Mouse (Mus musculus) kidney, postnatal 0 days (tissue): ENCODE data around the gene Tnk2. TPM values are rescaled to one million over a fixed set of nuclear protein-coding genes. Genes with fewer than 3 reads are reported as not detected.
A peak's percentile ranks its signal among the peaks of the same experiment; 100 is the strongest.

ENCODE experiments used
- ATAC-seq: fragments of 200-750 bp; cut with Nextera tagmentation; replicated peaks from 2 replicates; pipeline ENCODE4 v1.8.0; 2017; ENCODE audit warnings: low read depth, moderate number of reproducible peaks, moderate TSS enrichment, moderate library complexity; ENCODE audit not compliant: low FRiP score
- DNase-seq: peaks from one replicate; pipeline ENCODE4 v3.0.0-alpha.2; 2016; ENCODE audit warnings: low spot score
- H3K27ac ChIP-seq: fragments of 300-500 bp; sonication (generic); 2 replicates; pipeline ENCODE4 v1.5.1; 2014; ENCODE audit warnings: mild to moderate bottlenecking
- H3K27me3 ChIP-seq: fragments of 300-500 bp; sonication (generic); 2 replicates; pipeline ENCODE4 v1.6.1; 2014; ENCODE audit warnings: low read length, mixed read lengths; ENCODE audit not compliant: insufficient read depth
- H3K36me3 ChIP-seq: fragments of 300-500 bp; sonication (generic); 2 replicates; pipeline ENCODE4 v1.6.1; 2014; ENCODE audit warnings: low read length, mixed read lengths; ENCODE audit not compliant: insufficient read depth
- H3K4me1 ChIP-seq: fragments of 300-500 bp; sonication (generic); replicated peaks from 2 replicates; pipeline ENCODE4 v1.6.1; 2014; ENCODE audit warnings: antibody characterized with exemption, low read length, mixed read lengths; ENCODE audit not compliant: insufficient read depth
- H3K4me2 ChIP-seq: fragments of 300-500 bp; sonication (generic); 2 replicates; pipeline ENCODE4 v1.6.1; 2014; ENCODE audit warnings: mild to moderate bottlenecking, low read length, moderate library complexity, mixed read lengths
- H3K4me3 ChIP-seq: fragments of 300-500 bp; sonication (generic); replicated peaks from 2 replicates; pipeline ENCODE4 v1.5.1; 2014; ENCODE audit warnings: low read depth, low read length
- H3K9ac ChIP-seq: fragments of 300-500 bp; sonication (generic); 2 replicates; pipeline ENCODE4 v1.6.1; 2014; ENCODE audit warnings: low read depth, low read length
- H3K9me3 ChIP-seq: fragments of 300-500 bp; sonication (generic); replicated peaks from 2 replicates; pipeline ENCODE4 v1.6.1; 2016; ENCODE audit warnings: low read length, inconsistent platforms, mixed read lengths
- CTCF ChIP-seq: IDR thresholded peaks from 2 replicates; pipeline ENCODE4 v1.5.1; 2016; ENCODE audit warnings: antibody characterized with exemption, low read depth, mild to moderate bottlenecking, moderate library complexity
- WGBS: fragments of 180-500 bp; shearing (Covaris S2); extraction: QIAGEN DNeasy Blood & Tissue Kit; methylation state at CpG from one replicate; pipeline ENCODE4 v1.1.7; 2014; 5-methylcytosine and 5-hydroxymethylcytosine counted together
- polyA plus RNA-seq: library from polyadenylated mRNA; unstranded; fragments of >200 nt; fragmentation: Nextera tagmentation; extraction: Ambion mirVana; gene quantifications from 2 replicates; pipeline ENCODE4 v1.2.1, GENCODE M21; 2015

Tnk2 gene
- polyA plus RNA-seq, 1 experiment from 2014 or later = 8.4 TPM

DNA sequence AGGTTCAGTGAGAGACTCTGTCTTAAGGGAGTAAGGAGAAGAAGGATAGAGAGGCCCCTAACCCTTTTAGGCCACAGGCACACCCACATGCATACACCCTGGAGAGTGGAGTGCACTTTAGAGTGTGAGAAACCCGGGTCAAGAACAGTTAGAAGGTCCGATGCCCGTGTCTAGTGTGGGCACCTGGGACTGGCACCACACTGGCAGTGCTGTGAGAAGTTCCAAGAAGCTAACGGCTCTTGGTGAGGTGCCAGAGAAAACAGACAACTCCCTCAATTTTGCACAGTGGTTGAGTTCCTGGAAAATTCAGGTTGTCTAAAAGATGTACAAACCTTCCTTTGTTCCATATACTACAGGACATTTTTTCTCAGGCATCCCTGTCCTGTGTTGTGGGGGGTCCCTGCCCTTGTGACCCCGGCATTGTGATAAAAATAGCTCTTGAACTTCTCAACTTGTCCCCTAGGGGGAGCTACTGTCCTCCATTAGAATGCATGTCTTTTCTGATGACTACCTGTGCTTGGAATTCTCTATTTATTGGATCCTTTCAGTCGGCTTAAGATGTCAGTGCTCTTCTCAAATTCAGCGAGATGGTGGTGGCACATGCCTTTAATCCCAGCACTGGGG is 53.3 kb downstream of the Tnk2 start:
- no peak overlapping the region for H3K9ac ChIP-seq
- H3K27ac ChIP-seq = no peak overlapping the region
- DNase-seq (peak; percentile 72), ATAC-seq (peak; percentile 16; the same call in 1 of the 2 replicates)
- no peaks in the 10 kb centered on the region for H3K36me3 ChIP-seq
- 36% methylated on average over 7 of the region's 7 CpGs for WGBS
- H3K27me3 ChIP-seq = no peaks in the 10 kb centered on the region
- no peak overlapping the region for H3K4me3 ChIP-seq
- TF ChIP-seq CTCF = peak; percentile 77
- peaks cover 5% of the 10 kb centered on the region; the same call in 1 of the 2 replicates for H3K4me1 ChIP-seq
- H3K4me2 ChIP-seq = no peak overlapping the region
- no peaks in the 10 kb centered on the region for H3K9me3 ChIP-seq

DNA sequence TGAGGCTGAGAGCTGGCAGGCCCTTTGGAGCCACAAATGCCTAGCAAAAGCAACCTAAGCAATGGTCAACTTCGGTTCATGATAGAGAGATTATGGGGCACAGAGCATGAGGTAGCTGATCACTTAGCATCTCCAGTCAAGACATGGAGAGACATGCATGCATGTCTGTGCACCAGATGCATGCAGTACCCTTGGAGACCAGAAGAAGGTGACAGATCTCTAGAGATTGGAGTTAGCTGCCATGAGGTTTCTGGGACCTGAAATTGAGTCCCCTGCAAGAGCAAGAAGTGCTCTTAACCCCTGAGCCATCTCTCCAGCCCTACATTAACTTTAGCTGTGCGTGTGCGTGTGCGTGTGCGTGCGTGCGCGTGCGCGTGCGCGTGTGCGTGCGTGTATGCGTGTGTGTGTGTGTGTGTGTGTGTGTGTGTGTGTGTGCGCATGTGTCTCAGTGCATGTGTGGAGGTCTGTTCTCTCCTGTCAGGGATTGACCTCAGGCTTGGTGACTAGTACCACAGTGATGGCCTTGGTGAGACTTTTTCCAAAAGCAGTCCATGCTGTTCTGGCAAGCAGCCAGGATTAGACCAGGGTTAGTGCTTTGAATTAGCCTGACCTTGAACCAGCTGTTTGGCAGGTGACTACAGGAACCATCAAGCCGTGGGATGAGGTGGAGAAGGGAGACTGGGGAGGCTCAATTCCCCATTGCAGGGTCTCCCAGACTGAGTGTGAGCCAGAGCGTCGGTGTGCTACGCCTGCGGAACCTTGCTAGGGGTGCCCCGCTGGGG is 54.2 kb downstream of the Tnk2 start:
- peaks cover 5% of the 10 kb centered on the region; the same call in 1 of the 2 replicates for H3K4me1 ChIP-seq
- H3K27me3 ChIP-seq = no peaks in the 10 kb centered on the region
- peak; percentile 55 for TF ChIP-seq CTCF
- H3K4me3 ChIP-seq = no peak overlapping the region
- H3K4me2 ChIP-seq = no peak overlapping the region
- DNase-seq = peak; percentile 51
- no peaks in the 10 kb centered on the region for H3K36me3 ChIP-seq
- ATAC-seq = peak; percentile 49; the same call in 1 of the 2 replicates
- no peak overlapping the region for H3K9ac ChIP-seq
- H3K27ac ChIP-seq = no peak overlapping the region
- H3K9me3 ChIP-seq = no peaks in the 10 kb centered on the region
- WGBS = 88% methylated on average over 22 of the region's 22 CpGs

DNA sequence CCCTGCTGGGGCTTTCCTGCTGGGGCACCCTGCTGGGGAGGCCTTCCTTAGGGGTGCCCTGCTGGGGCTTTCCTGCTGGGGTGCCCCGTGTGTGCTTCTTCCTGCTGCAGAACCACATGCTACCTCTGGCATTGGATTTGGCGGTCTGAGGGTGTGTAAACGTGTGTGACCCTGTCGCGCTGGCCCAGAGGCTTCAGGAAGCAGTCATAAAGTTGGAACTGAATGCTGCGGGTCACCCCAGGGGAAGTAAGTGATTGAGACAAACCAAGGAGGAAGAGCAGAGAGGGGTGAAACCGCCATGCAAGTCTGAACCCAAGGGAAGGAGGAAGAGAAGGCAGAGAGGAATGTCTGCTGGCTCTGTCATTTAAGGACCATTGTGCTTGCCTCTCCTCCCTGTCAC is 54.9 kb downstream of the Tnk2 start:
- DNase-seq (no peak), ATAC-seq (no peak)
- no peaks in the 10 kb centered on the region for H3K9me3 ChIP-seq
- H3K27ac ChIP-seq = no peak overlapping the region
- no peak overlapping the region for H3K9ac ChIP-seq
- WGBS = 30% methylated on average over 7 of the region's 7 CpGs
- no peak overlapping the region for H3K4me3 ChIP-seq
- H3K27me3 ChIP-seq = no peaks in the 10 kb centered on the region
- no peaks in the 10 kb centered on the region for H3K36me3 ChIP-seq
- peaks cover 5% of the 10 kb centered on the region; the same call in 1 of the 2 replicates for H3K4me1 ChIP-seq
- no peak for TF ChIP-seq CTCF
- H3K4me2 ChIP-seq = no peak overlapping the region

DNA sequence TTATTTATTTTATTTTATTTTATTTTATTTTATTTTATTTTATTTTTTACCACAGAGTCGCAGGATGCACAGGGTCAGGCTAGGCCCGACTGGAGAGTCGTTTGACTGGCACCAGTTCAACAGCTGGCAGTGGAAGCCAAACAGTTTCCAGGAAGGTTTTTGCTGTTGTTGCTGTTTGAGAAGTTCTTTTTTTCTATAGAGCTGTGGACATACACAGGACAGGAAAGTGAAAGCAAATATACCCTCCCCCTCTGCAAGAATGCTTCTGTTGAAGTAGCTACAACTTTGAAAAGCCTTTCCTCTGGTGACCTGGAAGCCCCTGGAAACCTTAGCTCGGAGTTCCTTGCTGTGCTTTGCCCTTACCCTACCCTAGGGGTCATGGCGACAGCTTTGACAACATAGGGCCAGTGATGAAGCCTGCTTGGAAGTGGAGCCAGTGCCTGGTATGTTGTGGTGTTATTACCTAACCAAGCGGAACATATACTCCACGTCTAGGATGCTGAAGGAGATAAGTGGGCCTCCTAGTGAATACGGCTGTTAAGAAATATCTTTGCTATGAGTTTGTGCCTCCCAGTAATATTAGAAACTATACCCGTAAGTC is 59.7 kb downstream of the Tnk2 start:
- Histone ChIP-seq H3K4me2 (no peak overlapping the region), H3K9me3 (no peaks in the 10 kb centered on the region), H3K4me1 (peaks cover 11% of the 10 kb centered on the region), H3K27me3 (no peaks in the 10 kb centered on the region), H3K27ac (peak overlapping the region; percentile 58), H3K9ac (no peak overlapping the region), H3K4me3 (no peak overlapping the region), H3K36me3 (no peaks in the 10 kb centered on the region)
- ATAC-seq = no peak
- WGBS = 49% methylated on average over 9 of the region's 9 CpGs
- no peak for TF ChIP-seq CTCF
- no peak for DNase-seq

DNA sequence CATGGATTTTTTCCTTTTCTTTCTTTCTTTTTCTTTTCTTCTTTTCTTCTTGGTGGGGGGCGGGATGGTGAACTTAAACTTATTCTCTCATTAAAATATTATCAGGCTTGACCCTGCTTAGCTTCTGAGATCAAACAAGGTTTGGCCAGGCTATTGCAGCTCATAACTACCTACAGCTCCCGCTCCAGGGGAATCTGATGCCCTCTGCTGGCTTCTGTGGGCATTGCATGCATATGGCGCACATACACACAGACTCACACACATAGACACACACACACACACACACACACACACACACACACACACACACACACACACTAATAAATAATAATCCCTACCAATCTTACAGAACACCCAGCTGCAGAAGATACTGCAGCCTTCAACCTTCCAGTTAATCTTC is 61.9 kb downstream of the Tnk2 start:
- WGBS = 97% methylated on average over 3 of the region's 3 CpGs
- H3K27ac ChIP-seq = no peak overlapping the region
- no peaks in the 10 kb centered on the region for H3K36me3 ChIP-seq
- no peaks in the 10 kb centered on the region for H3K9me3 ChIP-seq
- no peak overlapping the region for H3K4me3 ChIP-seq
- DNase-seq (no peak), ATAC-seq (no peak)
- TF ChIP-seq CTCF = peak; percentile 33; the same call in 1 of the 2 replicates
- H3K27me3 ChIP-seq = no peaks in the 10 kb centered on the region
- no peak overlapping the region for H3K9ac ChIP-seq
- peaks cover 6% of the 10 kb centered on the region for H3K4me1 ChIP-seq
- no peak overlapping the region for H3K4me2 ChIP-seq

DNA sequence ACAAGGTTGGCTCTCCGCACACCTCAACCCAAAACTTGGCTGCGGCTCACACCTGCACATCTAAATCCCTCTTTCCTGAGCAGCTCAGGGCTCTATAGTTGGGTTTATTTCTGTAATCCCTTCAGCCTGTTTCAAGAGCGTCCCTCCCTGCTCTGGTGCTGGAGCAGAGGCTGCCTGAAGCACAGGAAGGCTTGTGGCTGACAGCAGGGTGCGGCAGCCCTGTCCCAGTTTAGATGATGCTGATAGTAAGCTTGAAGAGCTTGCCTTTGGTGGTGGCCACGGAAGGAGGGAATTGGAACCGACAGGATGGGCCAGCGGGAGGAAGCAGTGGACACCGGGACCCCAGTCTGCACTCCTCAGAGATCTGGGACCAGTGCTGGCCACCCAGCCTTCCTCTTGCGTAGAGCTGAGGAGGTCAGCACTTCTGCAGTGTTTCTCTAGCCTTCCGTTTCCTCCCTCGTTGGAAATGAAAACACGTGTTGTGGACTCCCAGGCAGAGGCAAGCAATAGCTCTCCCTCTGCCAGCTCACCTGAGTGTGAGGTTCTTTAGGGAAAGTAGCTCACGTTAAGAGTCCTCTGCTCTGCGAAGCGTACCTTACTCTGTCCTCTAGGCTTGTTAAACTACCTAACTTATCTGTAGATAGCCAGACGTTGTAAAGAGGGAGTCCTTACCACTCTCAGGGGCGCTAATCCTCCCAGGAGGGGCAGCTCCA is 63.6 kb downstream of the Tnk2 start:
- 46% methylated on average over 17 of the region's 17 CpGs for WGBS
- peaks cover 6% of the 10 kb centered on the region for H3K4me1 ChIP-seq
- DNase-seq = no peak

More for the DNA sequence above, 63.6 kb downstream of the Tnk2 start:
- Histone ChIP-seq H3K9ac (no peak overlapping the region), H3K4me3 (no peak overlapping the region), H3K27me3 (no peaks in the 10 kb centered on the region), H3K9me3 (no peaks in the 10 kb centered on the region), H3K4me2 (no peak overlapping the region), H3K36me3 (no peaks in the 10 kb centered on the region), H3K27ac (peak overlapping the region; percentile 47)
- no peak for TF ChIP-seq CTCF
- no peak for ATAC-seq
